Mouse (Mus musculus): Measurements from ENCODE around the gene Syk.

GRCm38 (mm10) chr13:52557421-52557820 lies 25.6 kb upstream of the Syk start:
- TF ChIP-seq CTCF (IDR thresholded peaks at IDR 0.05; ENCODE audit: low read depth) (no peak), EP300 (IDR thresholded peaks at IDR 0.05; ENCODE audit: low read depth) (no peak)
